Mouse (Mus musculus): ENCODE measurements around the gene Prtg.

Gene Prtg

GRCm38 (mm10) chr9:72809077-72809476 is 2.4 kb downstream of the Prtg start:
- no peak for DNase-seq (ENCODE audit: low spot score in 2 of 2)

GRCm38 (mm10) chr9:72810607-72811006 is 3.9 kb downstream of the Prtg start:
- DNase-seq (ENCODE audit: low spot score in 2 of 2) = no peak

GRCm38 (mm10) chr9:72812091-72812490 is 5.4 kb downstream of the Prtg start:
- no peak for DNase-seq (ENCODE audit: low spot score in 2 of 2)

GRCm38 (mm10) chr9:72812594-72813570 is 6.2 kb downstream of the Prtg start:
- no peak for DNase-seq (ENCODE audit: low spot score in 2 of 2)

- no peak for DNase-seq (ENCODE audit: low spot score in 2 of 2)
Measured at GRCm38 (mm10) chr9:72825511-72825910, 18.8 kb downstream of the Prtg start.

GRCm38 (mm10) chr9:72825976-72826375 is 19.3 kb downstream of the Prtg start:
- no peak for DNase-seq (ENCODE audit: low spot score in 2 of 2)

- DNase-seq (ENCODE audit: low spot score in 2 of 2) = no peak
Measured at GRCm38 (mm10) chr9:72828616-72829257, 22.1 kb downstream of the Prtg start.

- DNase-seq (ENCODE audit: low spot score in 2 of 2) = no peak
Measured at GRCm38 (mm10) chr9:72833992-72834696, 27.5 kb downstream of the Prtg start.

- no peak for DNase-seq (ENCODE audit: low spot score in 2 of 2)
Measured at GRCm38 (mm10) chr9:72835007-72835406, 28.3 kb downstream of the Prtg start.

GRCm38 (mm10) chr9:72836708-72837495 is 30.2 kb downstream of the Prtg start:
- no peak for DNase-seq (ENCODE audit: low spot score in 2 of 2)

GRCm38 (mm10) chr9:72837598-72838160 is 31.0 kb downstream of the Prtg start:
- DNase-seq (ENCODE audit: low spot score in 2 of 2) = no peak

GRCm38 (mm10) chr9:72838256-72838655 is 31.6 kb downstream of the Prtg start:
- no peak for DNase-seq (ENCODE audit: low spot score in 2 of 2)

GRCm38 (mm10) chr9:72839346-72839990 is 32.8 kb downstream of the Prtg start:
- no peak for DNase-seq (ENCODE audit: low spot score in 2 of 2)

GRCm38 (mm10) chr9:72844496-72844895 is 37.8 kb downstream of the Prtg start:
- DNase-seq (ENCODE audit: low spot score in 2 of 2) = no peak

GRCm38 (mm10) chr9:72846160-72846559 is 39.5 kb downstream of the Prtg start:
- DNase-seq (ENCODE audit: low spot score in 2 of 2) = no peak

- DNase-seq (ENCODE audit: low spot score in 2 of 2) = no peak
Measured at GRCm38 (mm10) chr9:72851541-72851940, 44.9 kb downstream of the Prtg start.

GRCm38 (mm10) chr9:72851979-72852378 is 45.3 kb downstream of the Prtg start:
- no peak for DNase-seq (ENCODE audit: low spot score in 2 of 2)

- DNase-seq (ENCODE audit: low spot score in 2 of 2) = no peak
Measured at GRCm38 (mm10) chr9:72853681-72854190, 47.1 kb downstream of the Prtg start.

GRCm38 (mm10) chr9:72856721-72857120 is 50.0 kb downstream of the Prtg start:
- DNase-seq (ENCODE audit: low spot score in 2 of 2) = no peak

GRCm38 (mm10) chr9:72860764-72861163 is 54.1 kb downstream of the Prtg start:
- DNase-seq (ENCODE audit: low spot score in 2 of 2) = no peak
